Mouse (Mus musculus): ENCODE data around the gene Pskh1. TPM values are rescaled to one million over a fixed set of nuclear protein-coding genes. Genes with fewer than 3 reads are reported as not detected.
A peak's percentile ranks its signal among the peaks of the same experiment; 100 is the strongest.

The Pskh1 gene
- total RNA-seq (2021), result 10 to 100 TPM; 32.5 to 33.3 TPM
- polyA plus RNA-seq (2012; rRNA removed), result 45.3 and 51.2 TPM in 2 replicates
- long read RNA-seq, transcript Pskh1-201 (3 exons, 3,255 nt), result major isoform, 26 of 33 reads
- long read RNA-seq, partial matches to known transcripts, result 7 of 33 reads
- long read RNA-seq, other reads (novel, unspliced or antisense), result 0 of 33 reads

GRCm38 (mm10) chr8:105900180-105900940 lies at the start of gene Pskh1:
TSS of gene Pskh1 (plus strand) at chr8:105900441.
- DNase-seq, result peak; percentile 96

- DNase-seq, result no peak
These were observed 49.6 kb upstream of the Pskh1 start for GRCm38 (mm10) chr8:105850611-105851010.

GRCm38 (mm10) chr8:105851651-105852143 lies 48.5 kb upstream of the Pskh1 start:
- peak; percentile 92 for DNase-seq

DNA sequence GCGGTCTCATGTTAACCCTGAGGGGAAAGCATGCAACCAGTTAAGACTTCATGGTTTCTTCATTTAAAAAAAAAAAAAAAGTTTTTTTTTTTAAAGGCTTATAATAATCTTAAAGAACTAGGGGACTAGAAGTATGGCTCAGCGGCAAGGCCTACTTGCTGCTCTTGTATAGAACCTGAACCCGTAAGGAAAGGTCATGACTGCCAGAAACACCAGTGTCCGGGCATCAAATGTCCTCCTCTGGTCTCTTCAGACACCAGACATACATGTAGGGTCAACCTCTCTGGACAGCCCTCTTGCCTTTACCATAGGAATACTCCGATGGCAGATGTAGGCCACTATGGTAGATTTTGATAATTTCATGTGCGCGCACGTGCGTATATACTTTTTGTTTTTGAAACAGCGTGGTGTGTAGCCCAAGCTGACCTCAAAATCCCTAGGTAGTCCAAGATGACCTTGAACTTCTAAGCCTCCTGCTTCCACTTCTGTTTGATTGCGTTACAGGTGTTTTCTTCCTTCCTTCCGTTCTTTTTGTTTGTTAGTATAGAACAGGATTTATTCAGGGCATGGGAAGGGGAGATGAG lies 48.0 kb upstream of the Pskh1 start:
- no peak for DNase-seq

DNA sequence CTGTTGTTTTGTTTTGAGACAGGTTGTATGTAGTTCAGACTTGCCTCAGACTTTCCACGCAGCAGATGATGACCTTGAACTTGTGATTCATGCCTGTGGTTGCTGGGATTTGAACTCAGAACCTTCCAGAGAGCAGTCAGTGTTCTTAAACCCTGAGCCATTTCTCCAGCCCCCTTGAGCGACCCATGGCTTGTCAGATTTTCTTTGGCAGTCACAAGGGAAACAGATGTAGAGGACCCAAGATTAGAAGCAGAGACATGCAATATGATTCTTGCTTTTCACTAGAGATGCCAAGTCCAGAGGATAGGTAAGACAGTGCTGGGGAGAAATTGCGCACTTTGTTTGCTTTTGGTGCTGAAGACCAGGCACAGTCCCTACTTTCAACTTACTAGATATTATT lies 47.1 kb upstream of the Pskh1 start, which contains the start of gene Cenpt:
TSS of gene Cenpt (minus strand) at position 101 of the 400 bp plus-strand sequence.
- DNase-seq, result no peak

DNA sequence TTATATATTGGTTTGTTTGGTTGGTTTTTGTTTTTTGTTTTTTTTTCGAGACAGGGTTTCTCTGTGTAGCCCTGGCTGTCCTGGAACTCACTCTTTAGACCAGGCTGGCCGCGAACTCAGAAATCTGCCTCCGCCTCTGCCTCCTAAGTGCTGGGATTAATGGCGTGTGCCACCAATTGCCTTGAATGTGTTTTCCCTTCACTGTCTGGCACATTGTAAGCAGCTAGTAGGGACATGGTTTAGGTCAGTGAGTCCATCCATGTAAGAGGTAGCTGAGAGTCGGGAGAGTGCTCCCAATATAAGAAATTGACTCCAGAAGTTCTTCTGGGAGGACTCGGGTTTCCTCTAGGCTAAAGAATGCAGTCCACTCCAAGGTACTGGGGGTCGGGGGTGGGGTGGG lies 45.9 kb upstream of the Pskh1 start:
- no peak for DNase-seq

GRCm38 (mm10) chr8:105854715-105855216 lies 45.5 kb upstream of the Pskh1 start, which contains the start of gene Thap11:
TSS of gene Thap11 (plus strand) at chr8:105855132.
- peak; percentile 95 for DNase-seq

- DNase-seq, result peak; percentile 58
These were observed 44.7 kb upstream of the Pskh1 start for GRCm38 (mm10) chr8:105855248-105856167.

DNA sequence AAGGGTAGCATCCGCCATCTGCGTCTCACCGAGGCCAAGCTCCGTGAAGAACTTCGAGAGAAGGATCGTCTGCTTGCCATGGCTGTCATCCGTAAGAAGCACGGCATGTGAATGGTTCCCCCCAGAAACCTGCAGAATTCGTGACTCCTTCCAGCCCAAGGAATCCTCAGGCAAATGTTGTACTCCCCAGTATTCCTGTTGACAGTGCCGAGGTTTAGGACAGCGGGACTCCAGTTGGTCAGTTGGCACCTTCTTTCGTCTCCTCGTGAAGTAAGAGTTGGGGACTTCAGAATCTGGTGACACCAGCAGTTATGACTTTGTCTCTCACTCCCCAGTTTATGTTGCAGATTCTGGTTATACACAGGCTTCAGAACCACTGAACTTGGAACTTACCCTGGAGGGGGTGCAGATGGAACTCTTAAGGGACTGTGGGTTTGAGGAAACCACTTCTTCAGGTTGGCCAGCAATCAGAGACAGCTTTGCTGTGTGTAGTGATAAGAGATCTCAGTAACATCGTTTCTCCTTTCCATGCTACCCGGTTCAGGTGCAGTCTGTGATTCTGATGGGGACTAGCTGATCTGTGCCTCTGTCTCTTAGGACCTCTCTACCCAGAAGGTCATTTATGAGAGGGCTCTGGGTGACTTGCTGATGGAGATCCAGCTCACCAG lies 43.9 kb upstream of the Pskh1 start:
- DNase-seq, result no peak

GRCm38 (mm10) chr8:105858495-105858894 lies 41.7 kb upstream of the Pskh1 start:
- no peak for DNase-seq

DNA sequence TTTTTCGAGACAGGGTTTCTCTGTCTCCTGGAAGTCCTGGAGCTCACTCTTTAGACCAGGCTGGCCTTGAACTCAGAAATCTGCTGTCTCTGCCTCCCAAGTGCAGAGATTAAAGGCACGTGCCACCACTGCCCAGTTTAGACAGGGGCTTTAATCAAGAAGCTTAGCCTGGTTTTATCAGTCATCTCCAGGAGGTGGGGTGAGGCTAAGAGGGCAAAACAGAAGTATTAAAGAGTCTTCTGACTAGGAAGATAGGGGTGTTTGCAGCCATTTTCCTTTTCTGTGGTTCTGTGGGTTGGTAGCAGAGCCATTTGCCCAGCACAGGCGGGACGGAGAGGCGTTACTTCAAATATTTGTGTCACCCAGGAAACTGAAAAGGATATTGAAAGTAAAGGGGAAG lies 40.9 kb upstream of the Pskh1 start:
- no peak for DNase-seq

DNA sequence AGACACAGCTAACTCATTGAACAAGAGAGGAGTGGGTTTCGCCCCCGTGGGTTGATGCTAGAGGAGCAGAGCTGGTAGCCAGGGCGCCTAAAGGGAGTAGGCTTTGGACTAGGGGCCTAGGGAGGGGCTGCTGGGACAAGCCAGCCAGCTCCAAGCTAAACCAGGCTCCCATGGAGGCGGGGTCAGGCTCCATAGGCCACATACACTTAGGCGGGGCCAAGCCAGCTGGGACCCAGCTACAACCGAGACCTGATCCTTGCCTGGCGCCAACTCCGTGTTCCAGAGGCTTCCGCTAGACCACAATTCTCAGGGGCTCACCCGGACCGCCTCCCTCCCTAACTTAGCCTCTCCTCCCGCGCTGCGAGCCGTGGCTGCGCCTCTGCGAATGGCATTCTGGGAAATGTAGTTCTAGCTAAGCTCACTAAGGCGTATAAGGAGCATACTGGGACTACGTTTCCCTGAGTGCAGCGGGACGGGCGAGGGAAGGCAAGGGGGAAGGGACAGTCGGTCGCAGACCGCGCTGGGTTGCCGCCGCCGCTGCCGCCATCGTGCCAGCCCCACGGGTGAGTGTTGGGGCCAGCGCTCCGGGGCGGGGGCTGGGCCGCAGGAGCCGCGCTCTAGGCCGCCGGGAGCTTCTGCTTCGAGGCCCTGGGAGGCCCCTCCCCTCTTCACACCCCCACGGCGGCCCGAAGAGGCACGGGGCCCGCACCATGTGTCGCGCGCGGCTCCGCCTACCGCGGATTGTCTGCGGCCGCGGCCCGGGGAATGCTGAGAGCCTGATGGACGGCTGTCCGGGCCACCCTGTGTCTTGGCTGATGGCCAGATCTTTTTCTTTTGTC lies 39.9 kb upstream of the Pskh1 start, which contains the start of gene Nutf2:
TSS of gene Nutf2 (plus strand) at position 438 of the 839 bp plus-strand sequence.
- peak; percentile 98 for DNase-seq

- DNase-seq, result peak; percentile 49
These were observed 38.3 kb upstream of the Pskh1 start for GRCm38 (mm10) chr8:105861951-105862350.

- no peak for DNase-seq
These were observed 33.7 kb upstream of the Pskh1 start for GRCm38 (mm10) chr8:105866364-105867029.

DNA sequence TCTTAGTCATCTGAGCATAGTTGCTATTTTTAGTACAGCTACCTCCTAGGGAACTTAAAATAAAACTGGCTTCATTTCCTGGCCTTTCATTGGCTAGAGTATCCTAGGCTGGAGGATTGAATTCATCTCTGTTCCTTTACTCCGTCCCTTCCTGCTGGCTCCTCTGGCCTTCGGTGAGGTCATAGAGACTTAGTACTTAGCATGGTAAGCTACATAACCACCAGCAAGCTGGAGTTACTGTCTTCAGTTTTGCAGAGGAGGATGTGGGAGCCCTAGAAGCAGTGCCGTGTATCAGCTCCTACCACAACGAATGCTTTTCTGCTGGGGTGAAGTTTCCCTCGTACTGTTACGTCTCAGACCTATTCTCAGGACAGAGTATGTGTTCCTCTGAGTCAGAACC lies 25.9 kb upstream of the Pskh1 start:
- DNase-seq, result no peak

DNA sequence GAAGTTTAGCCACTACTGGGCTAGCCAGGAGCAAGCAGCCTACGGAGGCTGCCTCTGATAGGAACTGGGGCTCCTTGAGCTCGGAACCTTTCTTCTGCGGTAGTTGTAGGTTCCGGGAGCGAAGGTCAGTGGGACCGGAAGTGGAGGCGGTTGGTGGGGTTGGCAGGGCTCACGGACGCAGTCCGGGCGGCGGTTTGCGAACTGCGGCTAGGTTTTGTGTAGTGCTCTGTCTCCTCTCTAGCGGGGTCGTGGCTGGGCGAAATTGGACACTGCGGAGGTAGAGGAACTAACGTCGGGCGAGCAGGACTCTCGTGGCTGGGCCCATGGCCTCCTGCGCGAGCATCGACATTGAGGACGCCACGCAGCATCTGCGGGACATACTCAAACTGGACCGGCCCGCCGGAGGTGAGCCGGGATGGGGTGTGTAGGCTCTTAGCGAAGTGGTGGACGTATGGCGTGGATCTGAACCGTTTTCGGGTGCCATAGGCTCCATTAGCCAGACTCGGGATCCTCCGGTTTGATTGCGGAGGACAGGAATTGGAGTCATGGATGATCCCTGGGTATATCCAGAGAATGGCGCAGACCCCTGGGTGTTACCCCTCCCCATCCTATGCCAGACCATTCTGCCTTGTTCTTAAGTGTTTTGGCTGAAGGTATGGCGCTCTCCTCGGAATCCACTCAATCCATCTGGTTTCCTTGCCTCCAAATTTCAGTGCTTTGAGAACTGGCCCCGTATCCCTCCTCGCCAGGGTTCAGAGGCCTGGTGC lies 19.3 kb upstream of the Pskh1 start, which contains the start of gene Edc4:
TSS of gene Edc4 (plus strand) at position 128 of the 767 bp plus-strand sequence.
- peak; percentile 91 for DNase-seq

DNA sequence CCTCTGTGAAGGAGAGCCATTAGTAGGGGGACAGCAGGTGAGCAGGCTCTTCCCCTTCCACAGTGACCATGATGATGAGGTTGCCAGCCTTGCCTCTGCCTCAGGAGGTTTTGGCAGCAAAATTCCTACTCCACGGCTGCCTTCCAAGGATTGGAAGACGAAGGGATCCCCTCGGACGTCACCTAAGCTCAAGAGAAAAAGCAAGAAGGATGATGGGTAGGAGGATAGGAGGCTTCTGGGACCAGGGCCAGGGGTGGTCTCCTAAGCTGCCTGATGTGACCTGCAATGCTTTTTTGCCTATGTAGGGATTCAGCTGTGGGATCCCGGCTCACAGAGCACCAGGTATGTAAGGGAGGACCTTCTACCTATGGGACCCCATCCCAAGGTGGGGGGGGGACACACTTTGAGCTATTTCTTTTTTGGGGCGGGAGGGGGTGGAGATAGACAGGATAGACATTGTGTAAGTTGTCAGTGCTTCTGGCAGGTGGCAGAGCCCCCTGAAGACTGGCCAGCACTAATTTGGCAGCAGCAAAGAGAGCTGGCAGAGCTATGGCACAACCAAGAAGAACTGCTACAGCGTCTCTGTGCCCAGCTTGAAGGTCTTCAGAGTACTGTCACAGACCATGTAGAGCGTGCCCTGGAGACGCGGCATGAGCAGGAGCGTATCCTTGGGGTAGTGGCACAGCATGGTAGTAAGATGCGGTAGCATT lies 10.3 kb upstream of the Pskh1 start:
- DNase-seq, result no peak

DNA sequence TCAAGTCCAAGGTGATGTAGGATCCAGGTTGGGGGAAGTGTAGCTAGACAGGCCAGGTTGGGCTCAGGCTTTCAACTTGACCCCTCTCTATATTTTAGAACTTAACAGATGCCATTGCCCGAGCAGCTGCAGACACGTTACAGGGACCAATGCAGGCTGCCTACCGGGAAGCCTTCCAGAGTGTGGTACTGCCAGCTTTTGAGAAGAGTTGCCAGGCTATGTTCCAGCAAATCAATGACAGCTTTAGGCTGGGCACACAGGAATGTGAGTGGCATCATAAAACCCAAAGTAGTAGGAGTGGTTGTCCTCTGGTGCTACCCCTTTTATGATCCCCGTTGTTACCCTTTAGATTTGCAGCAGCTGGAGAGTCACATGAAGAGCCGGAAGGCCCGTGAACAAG lies 9.4 kb upstream of the Pskh1 start:
- no peak for DNase-seq

Data from adrenal gland, adult 2 months (tissue).